Mouse (Mus musculus): ENCODE measurements around the gene Icam1.
A peak's percentile ranks its signal among the peaks of the same experiment; 100 is the strongest.

Icam1 gene

GRCm38 (mm10) chr9:21067006-21067684 is 51.4 kb downstream of the Icam1 start, which contains the start of gene Zglp1:
Zglp1 (minus strand) TSS chr9:21067093.
- DNase-seq: no peak

- peak in 1 of 2 experiments; percentile 13 for DNase-seq
Observed at GRCm38 (mm10) chr9:21072641-21073040, 56.9 kb downstream of the Icam1 start.

- peak; percentile 93 to 96 for DNase-seq
Observed at GRCm38 (mm10) chr9:21073044-21073840, 57.5 kb downstream of the Icam1 start, which contains the start of the genes Gm49373 and Fdx1l. Gm49373 (minus strand) TSS chr9:21073096. Fdx1l (minus strand) TSS chr9:21073614.

- no peak for DNase-seq
Observed at GRCm38 (mm10) chr9:21074173-21074572, 58.4 kb downstream of the Icam1 start.

- no peak for DNase-seq
Observed at GRCm38 (mm10) chr9:21075625-21076024, 59.8 kb downstream of the Icam1 start.
